Mouse (Mus musculus): ENCODE measurements at regions not wholly inside any gene's neighbourhood (a gene's known extent, or its start where the extent isn't known, plus 50 kb on each side); places are given as distances from the start of the nearest gene placed in this dataset.
"Not testable (repeated sequence)": the region's sequence is repeated elsewhere in the genome, so short reads cannot be mapped to it uniquely, and the experiment has no call there.

DNA sequence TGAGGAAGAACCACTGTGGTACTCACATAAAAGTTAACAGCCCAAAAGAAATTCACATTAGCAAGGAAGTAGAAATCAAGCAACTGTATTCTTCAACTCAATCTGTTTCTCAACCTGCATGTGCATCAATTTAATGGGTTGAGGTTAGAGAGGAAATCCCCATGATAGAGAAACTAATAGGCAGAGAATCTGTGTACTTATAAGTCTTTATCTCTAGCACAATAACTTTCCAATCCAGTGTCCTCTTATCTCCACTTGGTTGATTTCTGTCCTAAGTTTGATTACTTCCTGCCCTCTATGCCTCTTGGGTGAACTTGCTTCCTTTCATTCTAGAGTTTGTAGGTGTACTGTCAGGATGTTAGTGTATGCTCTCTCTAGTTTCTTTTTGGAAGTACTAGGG is 925.6 kb upstream of the Zfp386 start:
- Histone ChIP-seq H3K27ac (ENCODE audit: insufficient read depth, low read depth, low read length) (no peak overlapping the region), H3K27me3 (ENCODE audit: control insufficient read depth, insufficient read depth, low read length) (no peaks in the 10 kb centered on the region), H3K4me3 (ENCODE audit: low read depth, low read length) (no peak overlapping the region), H3K36me3 (ENCODE audit: control insufficient read depth, insufficient read depth, low read length) (no peaks in the 10 kb centered on the region), H3K4me1 (ENCODE audit: control insufficient read depth, insufficient read depth, insufficient read length, low read length) (no peaks in the 10 kb centered on the region)
- TF ChIP-seq POLR2A (IDR thresholded peaks at IDR 0.05; ENCODE audit: low read depth, low read length): no peak
- no peak for TF ChIP-seq CTCF (IDR thresholded peaks at IDR 0.05; ENCODE audit: extremely low read depth, insufficient read length, insufficient replicate concordance, low read depth, low read length)

DNA sequence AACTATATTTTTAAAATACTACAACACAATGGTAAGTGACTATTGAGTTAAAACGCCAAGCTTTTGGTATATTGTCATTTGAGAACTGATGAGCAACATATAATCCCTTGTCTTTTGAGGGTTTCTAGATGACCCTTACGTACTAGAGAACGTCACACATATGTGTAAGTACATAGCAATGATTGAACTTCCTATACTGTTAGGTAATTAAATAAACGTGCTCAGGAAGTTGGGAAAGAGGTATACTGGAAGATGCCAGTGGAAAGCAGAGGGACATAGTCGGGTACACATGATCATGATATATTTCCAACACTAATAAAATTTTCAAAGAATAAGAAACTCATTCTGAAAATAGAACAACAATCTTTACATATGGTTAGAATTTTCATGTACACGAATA is 914.6 kb upstream of the Zfp386 start:
- not testable (repeated sequence) for H3K36me3 ChIP-seq (ENCODE audit: control insufficient read depth, insufficient read depth, low read length); H3K27me3 ChIP-seq (ENCODE audit: control insufficient read depth, insufficient read depth, low read length); H3K27ac ChIP-seq (ENCODE audit: insufficient read depth, low read depth, low read length); H3K4me3 ChIP-seq (ENCODE audit: low read depth, low read length); H3K4me1 ChIP-seq (ENCODE audit: control insufficient read depth, insufficient read depth, insufficient read length, low read length)
- WGBS: 64% methylated on average over 5 of the region's 6 CpGs

DNA sequence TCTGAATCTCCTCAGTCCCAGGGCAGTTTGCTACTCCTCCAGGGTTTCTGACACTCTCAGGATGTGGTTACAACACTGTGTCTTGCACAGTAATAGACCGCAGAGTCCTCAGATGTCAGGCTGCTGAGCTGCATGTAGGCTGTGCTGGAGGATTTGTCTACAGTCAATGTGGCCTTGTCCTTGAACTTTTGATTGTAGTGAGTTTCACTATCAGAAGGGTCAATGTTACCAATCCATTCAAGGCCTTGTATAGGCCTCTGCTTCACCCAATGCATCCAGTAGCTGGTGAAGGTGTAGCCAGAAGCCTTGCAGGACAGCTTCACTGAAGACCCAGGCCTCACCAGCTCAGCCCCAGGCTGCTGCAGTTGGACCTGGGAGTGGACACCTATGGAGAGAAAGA is 902.1 kb upstream of the Zfp386 start:
- H3K4me1 ChIP-seq (ENCODE audit: control insufficient read depth, insufficient read depth, insufficient read length, low read length); H3K27me3 ChIP-seq (ENCODE audit: control insufficient read depth, insufficient read depth, low read length); H3K27ac ChIP-seq (ENCODE audit: insufficient read depth, low read depth, low read length); H3K36me3 ChIP-seq (ENCODE audit: control insufficient read depth, insufficient read depth, low read length); H3K4me3 ChIP-seq (ENCODE audit: low read depth, low read length): not testable (repeated sequence)
- 80% methylated on average over 1 of the region's 1 CpGs for WGBS

DNA sequence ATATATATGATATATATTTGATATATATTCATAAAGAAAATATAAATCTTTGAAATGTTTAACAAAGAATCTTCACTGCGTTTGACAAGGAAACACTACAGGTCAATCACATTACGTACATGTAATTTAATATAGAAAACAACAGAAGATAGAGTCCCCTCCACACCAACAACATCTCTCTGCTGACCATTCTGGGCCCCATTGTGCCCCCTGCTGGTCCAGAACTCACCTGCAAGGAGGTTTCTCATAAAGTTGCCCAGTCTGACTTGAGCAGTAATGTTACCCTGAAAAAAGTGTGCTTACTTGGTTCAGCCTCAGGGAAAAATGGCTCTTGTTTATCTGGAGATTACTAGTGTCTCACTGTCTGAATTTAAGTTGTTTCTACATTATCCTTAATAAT is 901.1 kb upstream of the Zfp386 start:
- H3K4me1 ChIP-seq (ENCODE audit: control insufficient read depth, insufficient read depth, insufficient read length, low read length); H3K4me3 ChIP-seq (ENCODE audit: low read depth, low read length); H3K27me3 ChIP-seq (ENCODE audit: control insufficient read depth, insufficient read depth, low read length); H3K36me3 ChIP-seq (ENCODE audit: control insufficient read depth, insufficient read depth, low read length); H3K27ac ChIP-seq (ENCODE audit: insufficient read depth, low read depth, low read length): not testable (repeated sequence)
- WGBS: 75% methylated on average over 2 of the region's 2 CpGs

DNA sequence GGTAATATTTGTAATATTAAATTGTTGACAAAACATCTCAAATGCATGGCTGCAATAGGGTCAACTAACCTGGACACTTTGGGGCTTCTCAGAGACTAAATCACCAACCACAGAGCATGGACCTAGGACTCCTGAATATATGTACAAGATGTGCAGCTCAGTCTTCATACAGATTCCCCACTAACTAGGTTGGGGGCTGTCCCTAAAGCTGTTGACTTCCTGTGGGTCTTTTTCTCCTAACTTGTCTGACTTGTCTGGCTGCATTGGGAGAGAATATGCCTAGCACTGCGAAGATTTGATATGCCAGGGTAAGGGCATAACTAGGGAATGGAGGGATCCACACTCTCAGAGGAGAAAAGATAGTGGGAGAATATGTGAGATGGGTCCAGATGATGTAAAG is 895.6 kb upstream of the Zfp386 start:
- WGBS: 23% methylated on average over 1 of the region's 1 CpGs
- H3K4me1 ChIP-seq (ENCODE audit: control insufficient read depth, insufficient read depth, insufficient read length, low read length); H3K36me3 ChIP-seq (ENCODE audit: control insufficient read depth, insufficient read depth, low read length); H3K27ac ChIP-seq (ENCODE audit: insufficient read depth, low read depth, low read length); H3K4me3 ChIP-seq (ENCODE audit: low read depth, low read length); H3K27me3 ChIP-seq (ENCODE audit: control insufficient read depth, insufficient read depth, low read length): not testable (repeated sequence)

DNA sequence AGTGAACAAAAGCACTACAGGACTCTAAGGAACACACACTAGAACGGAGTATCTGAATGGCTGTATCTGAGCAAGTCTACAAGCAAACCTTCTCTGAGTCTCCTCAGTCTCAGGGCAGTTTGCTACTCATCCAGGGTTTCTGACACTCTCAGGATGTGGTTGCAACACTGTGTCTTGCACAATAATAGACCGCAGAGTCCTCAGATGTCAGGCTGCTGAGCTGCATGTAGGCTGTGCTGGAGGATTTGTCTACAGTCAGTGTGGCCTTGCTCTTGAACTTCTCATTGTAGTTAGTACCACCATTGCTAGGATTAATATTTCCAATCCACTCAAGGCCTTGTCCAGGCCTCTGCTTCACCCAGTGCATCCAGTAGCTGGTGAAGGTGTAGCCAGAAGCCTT is 889.3 kb upstream of the Zfp386 start:
- H3K4me3 ChIP-seq (ENCODE audit: low read depth, low read length); H3K27ac ChIP-seq (ENCODE audit: insufficient read depth, low read depth, low read length): not testable (repeated sequence)
- WGBS: 67% methylated on average over 2 of the region's 2 CpGs

DNA sequence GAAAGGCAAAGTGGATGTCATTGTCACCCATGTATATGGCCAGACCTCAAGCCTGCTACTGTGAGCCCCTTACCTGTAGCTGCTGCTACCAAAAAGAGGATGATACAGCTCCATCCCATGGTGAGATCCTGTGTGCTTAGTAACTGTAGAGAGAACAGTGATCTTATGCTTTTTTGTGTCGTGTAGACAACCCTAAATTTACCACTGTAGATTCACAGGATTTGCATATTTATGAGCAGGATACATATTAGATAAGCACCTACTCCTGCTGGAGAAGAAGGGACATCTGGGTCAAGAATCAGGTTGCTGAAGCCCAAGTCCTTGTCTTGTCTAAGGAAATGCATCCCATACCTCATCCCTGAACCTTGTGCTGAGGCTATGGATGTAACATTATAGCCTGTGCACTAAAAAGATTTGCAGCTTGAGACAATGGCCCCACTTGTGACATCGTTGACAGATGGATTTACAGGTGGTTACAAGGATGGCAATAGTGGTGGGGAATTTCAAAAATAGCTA is 888.7 kb upstream of the Zfp386 start:
- H3K4me3 ChIP-seq (ENCODE audit: low read depth, low read length); H3K36me3 ChIP-seq (ENCODE audit: control insufficient read depth, insufficient read depth, low read length); H3K27me3 ChIP-seq (ENCODE audit: control insufficient read depth, insufficient read depth, low read length); H3K27ac ChIP-seq (ENCODE audit: insufficient read depth, low read depth, low read length); H3K4me1 ChIP-seq (ENCODE audit: control insufficient read depth, insufficient read depth, insufficient read length, low read length): not testable (repeated sequence)
- 48% methylated on average over 2 of the region's 2 CpGs for WGBS

More for the DNA sequence above, 889.3 kb upstream of the Zfp386 start:
- not testable (repeated sequence) for H3K27me3 ChIP-seq (ENCODE audit: control insufficient read depth, insufficient read depth, low read length); H3K36me3 ChIP-seq (ENCODE audit: control insufficient read depth, insufficient read depth, low read length); H3K4me1 ChIP-seq (ENCODE audit: control insufficient read depth, insufficient read depth, insufficient read length, low read length)

DNA sequence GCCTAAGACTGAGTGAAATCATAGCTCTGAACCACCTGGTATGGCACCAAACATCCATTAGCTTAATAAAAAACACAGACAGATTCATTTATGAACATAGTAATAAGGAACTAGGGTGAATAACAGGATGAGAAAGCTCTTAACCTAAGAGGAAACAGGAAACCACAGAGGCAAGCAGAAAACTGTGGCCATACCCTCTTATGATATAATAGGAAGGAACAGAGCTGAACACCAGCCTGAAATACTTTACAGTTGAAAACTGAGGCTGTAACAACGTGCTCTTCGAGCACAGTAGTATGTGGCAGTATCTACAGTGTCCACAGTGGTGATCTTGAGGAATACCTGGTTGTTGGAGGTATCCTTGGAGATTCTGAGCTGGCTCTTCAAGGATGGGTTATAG is 882.0 kb upstream of the Zfp386 start:
- peak overlapping the region; percentile 65; the same call in 1 of the 2 replicates for H3K27ac ChIP-seq (ENCODE audit: insufficient read depth, low read depth, low read length)
- WGBS: 33% methylated on average over 2 of the region's 2 CpGs
- H3K4me1 ChIP-seq (ENCODE audit: control insufficient read depth, insufficient read depth, insufficient read length, low read length); H3K27me3 ChIP-seq (ENCODE audit: control insufficient read depth, insufficient read depth, low read length); H3K36me3 ChIP-seq (ENCODE audit: control insufficient read depth, insufficient read depth, low read length); H3K4me3 ChIP-seq (ENCODE audit: low read depth, low read length): not testable (repeated sequence)

DNA sequence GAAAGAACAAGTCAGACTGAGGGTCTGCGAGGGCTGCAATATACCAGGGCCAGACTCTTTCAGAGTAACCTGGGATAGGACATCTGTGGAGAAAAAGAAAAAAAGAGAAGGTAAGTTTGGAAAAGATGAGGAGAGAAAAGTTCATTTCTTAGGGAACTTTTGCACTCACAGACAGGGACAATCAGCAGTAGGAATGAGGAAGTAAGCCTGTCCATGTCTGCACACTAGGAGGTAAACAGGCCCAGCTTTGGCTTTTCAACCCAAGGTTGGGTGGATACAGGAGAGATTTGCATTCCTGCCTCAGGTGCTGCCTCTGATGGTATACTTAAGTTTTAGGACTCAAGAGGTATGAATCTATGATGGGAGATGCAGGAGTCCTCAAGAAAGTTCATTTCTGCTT is 881.5 kb upstream of the Zfp386 start:
- not testable (repeated sequence) for H3K4me3 ChIP-seq (ENCODE audit: low read depth, low read length); H3K36me3 ChIP-seq (ENCODE audit: control insufficient read depth, insufficient read depth, low read length); H3K27me3 ChIP-seq (ENCODE audit: control insufficient read depth, insufficient read depth, low read length); H3K4me1 ChIP-seq (ENCODE audit: control insufficient read depth, insufficient read depth, insufficient read length, low read length)
- 47% methylated on average over 1 of the region's 1 CpGs for WGBS
- H3K27ac ChIP-seq (ENCODE audit: insufficient read depth, low read depth, low read length): 0 out of 2 replicates have a peak overlapping the region, but pooled peaks have one; percentile 65
